Mouse (Mus musculus) testis, adult 2 months (tissue): Measurements from ENCODE around the gene Ech1. TPM values are rescaled to one million over a fixed set of nuclear protein-coding genes. Genes with fewer than 3 reads are reported as not detected.

Experiments
- H3K27ac ChIP-seq: fragments of 200-500 bp; 2 replicates; pipeline ENCODE4 v1.5.1; 2012; ENCODE audit warnings: low read depth, low read length; ENCODE audit not compliant: control insufficient read depth, insufficient read depth
- H3K27me3 ChIP-seq: fragments of 200-500 bp; 2 replicates; pipeline ENCODE4 v1.6.1; 2012; ENCODE audit warnings: mild to moderate bottlenecking, low read length, moderate library complexity; ENCODE audit not compliant: control insufficient read depth, insufficient read depth
- H3K36me3 ChIP-seq: fragments of 200-500 bp; 2 replicates; pipeline ENCODE4 v1.6.1; 2012; ENCODE audit warnings: mild to moderate bottlenecking, low read length; ENCODE audit not compliant: control insufficient read depth, insufficient read depth
- H3K4me1 ChIP-seq: fragments of 200-500 bp; 2 replicates; pipeline ENCODE4 v1.6.1; 2012; ENCODE audit warnings: low read length; ENCODE audit not compliant: control insufficient read depth, insufficient read depth
- H3K4me3 ChIP-seq: fragments of 200-500 bp; 2 replicates; pipeline ENCODE4 v1.5.1; 2012; ENCODE audit warnings: low read depth, mild to moderate bottlenecking, low read length, moderate library complexity, mixed read lengths; ENCODE audit not compliant: control insufficient read depth
- CTCF ChIP-seq: fragments of 200-500 bp; IDR thresholded peaks from 2 replicates; pipeline ENCODE4 v1.5.1; 2012; ENCODE audit warnings: low read depth, mild to moderate bottlenecking, inconsistent platforms, low read length, moderate library complexity; ENCODE audit not compliant: control insufficient read depth, insufficient read depth, insufficient replicate concordance
- POLR2A ChIP-seq: fragments of 200-500 bp; IDR thresholded peaks from 2 replicates; pipeline ENCODE4 v1.6.1; 2012; ENCODE audit warnings: low read depth, mild to moderate bottlenecking, inconsistent platforms, low read length, moderate library complexity; ENCODE audit not compliant: control insufficient read depth
- polyA plus RNA-seq: library from polyadenylated mRNA; depleted of rRNA; stranded (reverse); fragments of >200 nt; gene quantifications from 2 replicates; pipeline ENCODE4 v1.2.3, GENCODE M21; 2012

Ech1 gene
- polyA plus RNA-seq, 1 experiment = 124 TPM

DNA sequence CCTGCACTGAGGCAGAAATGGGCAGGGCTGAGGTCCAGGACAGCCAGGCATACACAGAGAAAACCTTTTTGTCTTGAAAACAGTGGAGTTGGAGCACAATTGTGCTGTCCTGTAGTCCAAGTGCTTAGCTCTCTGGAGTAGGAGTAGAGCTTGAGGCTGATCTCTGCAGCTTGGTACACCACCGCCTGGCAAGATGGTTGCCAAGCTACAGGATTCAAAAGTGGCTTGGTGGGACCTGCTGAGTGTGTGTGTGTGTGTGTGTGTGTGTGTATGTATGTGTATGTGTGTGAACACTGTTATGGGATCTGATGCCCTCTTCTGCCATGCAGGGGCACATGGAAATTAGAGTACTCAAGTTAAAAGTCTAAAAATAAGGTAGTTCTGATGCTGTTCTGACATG is 2.5 kb upstream of the Ech1 start:
- Histone ChIP-seq H3K27me3 (no peaks in the 10 kb centered on the region), H3K4me3 (no peak overlapping the region), H3K36me3 (peaks cover 4% of the 10 kb centered on the region), H3K27ac (no peak overlapping the region), H3K4me1 (peaks cover 9% of the 10 kb centered on the region)
- TF ChIP-seq CTCF (no peak), POLR2A (no peak)

DNA sequence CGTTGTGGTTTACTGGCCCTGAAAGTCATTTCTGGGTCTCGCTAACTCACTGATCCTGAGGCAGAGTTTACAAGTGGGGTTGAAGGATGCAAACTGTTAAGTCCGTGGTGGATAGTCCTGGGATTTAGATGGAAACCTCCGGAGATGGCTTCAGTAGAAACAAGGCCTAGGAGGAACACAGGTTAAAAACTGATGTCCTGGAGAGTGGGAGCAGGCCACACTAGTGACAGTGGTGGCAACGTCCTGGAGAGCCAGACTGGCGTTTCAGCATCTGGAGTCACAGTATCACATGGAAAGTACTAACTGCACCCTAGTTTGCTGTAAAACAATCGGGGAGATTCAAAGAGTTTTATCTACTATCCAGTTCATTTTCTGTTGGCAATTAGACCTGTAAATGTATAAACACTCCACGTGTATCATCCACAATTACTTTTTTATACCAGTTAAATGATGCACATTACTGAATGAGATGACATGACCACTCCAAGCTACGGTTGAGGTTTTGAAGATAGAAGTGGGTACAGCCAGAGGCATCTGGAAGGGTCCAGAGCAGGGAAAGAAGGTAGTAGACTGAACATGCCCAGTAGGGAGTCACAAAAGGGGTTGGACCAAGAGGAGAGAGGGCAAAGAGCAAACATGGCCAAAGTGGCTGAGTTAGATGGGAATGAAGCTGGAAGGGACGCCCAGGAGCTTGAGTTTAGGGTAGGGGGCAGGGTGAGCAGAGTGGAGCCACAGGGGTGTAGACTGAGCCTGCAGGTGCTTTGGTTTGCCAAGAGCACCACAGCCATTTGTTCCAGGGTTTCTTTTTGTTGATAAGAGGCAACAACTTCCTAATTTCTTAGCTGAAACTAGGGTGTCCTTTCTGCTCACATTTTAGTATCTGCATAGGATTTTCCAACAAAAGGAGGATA is 1.8 kb upstream of the Ech1 start:
- Histone ChIP-seq H3K4me3 (no peak overlapping the region), H3K4me1 (peaks cover 9% of the 10 kb centered on the region), H3K36me3 (peaks cover 4% of the 10 kb centered on the region), H3K27ac (peak overlapping the region; percentile 14; the same call in 1 of the 2 replicates), H3K27me3 (no peaks in the 10 kb centered on the region)
- TF ChIP-seq CTCF = no peak

DNA sequence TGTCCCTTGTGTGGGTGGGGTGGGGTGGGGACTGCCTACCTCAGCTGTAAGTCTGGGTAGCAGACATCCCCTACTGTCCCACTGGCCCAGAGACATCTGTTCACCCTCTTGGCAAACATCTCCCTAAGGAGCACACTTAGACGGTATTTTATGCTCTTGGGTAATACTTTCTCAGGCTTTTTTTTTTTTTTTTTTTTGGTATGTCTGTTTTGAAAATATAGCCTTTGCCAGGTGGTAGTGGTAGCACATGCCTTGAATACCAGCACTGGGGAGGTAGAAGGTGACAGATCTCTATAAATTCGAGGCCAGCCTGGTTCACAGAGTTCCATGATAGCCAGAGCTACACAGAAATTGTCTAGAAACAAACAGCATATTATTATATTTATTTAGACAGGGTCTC is 1.1 kb upstream of the Ech1 start:
- Histone ChIP-seq H3K4me1 (peaks cover 9% of the 10 kb centered on the region), H3K27ac (no peak overlapping the region; the same call in 1 of the 2 replicates), H3K4me3 (no peak overlapping the region), H3K27me3 (no peaks in the 10 kb centered on the region), H3K36me3 (peaks cover 2% of the 10 kb centered on the region; the same call in 1 of the 2 replicates)
- TF ChIP-seq CTCF (no peak), POLR2A (no peak)

DNA sequence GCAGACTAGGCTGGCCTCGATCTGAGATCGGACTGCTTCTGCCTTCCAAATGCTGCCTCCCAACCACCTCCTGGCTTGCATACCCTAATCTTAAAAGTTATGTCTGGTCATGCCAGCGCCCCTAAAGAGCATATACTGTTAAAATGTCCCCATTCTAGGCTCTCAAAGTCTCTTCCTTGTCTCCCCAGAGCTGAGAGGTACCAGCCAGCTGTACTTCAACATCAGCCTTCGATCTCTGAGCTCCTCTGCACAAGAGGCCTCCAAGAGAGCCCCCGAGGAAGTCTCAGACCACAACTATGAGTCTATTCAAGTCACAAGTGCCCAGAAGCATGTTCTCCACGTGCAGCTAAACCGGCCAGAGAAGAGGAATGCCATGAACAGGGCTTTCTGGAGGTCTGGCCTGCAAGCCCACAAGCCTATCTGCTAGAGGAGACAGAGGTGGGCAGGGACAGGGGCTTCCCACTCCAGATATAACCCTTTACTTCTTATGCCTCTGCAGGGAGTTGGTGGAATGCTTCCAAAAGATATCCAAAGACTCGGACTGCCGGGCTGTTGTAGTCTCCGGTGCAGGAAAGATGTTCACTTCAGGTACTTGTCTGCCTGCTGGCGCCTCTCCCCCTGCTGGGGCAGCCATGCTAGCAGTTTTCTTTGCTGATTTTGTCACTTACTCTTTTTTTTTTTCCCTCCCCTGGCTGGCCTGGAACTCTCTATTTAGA is 827 bp downstream of the Ech1 start:
- H3K27me3 ChIP-seq = no peaks in the 10 kb centered on the region
- H3K36me3 ChIP-seq = no peaks in the 10 kb centered on the region; the same call in none of the 2 replicates
- peaks cover 10% of the 10 kb centered on the region for H3K4me1 ChIP-seq
- TF ChIP-seq CTCF (no peak), POLR2A (no peak)
- peak overlapping the region; percentile 93 for H3K27ac ChIP-seq
- peak overlapping the region; percentile 91 for H3K4me3 ChIP-seq

DNA sequence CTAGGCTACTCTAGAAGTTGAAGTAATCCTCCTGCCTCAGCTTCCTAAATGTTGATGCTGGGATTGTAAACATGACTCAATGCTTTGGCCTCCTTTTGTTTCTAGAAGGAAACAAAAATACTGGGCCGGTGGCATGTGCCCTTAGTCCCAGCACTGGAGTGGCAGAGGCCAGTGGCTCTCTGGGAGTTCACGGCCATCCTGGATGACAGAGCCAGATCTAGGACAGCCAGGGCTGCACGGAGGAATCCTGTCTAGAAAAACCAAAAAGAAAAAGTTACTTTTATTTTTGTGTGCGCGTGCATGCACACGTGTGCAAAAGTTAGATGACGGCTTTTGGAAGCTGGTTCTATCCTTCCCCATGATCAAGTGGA is 1.4 kb downstream of the Ech1 start:
- H3K4me1 ChIP-seq = peaks cover 14% of the 10 kb centered on the region
- H3K4me3 ChIP-seq = no peak overlapping the region
- no peaks in the 10 kb centered on the region for H3K27me3 ChIP-seq
- peak overlapping the region; percentile 58 for H3K27ac ChIP-seq
- H3K36me3 ChIP-seq = no peaks in the 10 kb centered on the region; the same call in none of the 2 replicates
- TF ChIP-seq CTCF (no peak), POLR2A (no peak)

DNA sequence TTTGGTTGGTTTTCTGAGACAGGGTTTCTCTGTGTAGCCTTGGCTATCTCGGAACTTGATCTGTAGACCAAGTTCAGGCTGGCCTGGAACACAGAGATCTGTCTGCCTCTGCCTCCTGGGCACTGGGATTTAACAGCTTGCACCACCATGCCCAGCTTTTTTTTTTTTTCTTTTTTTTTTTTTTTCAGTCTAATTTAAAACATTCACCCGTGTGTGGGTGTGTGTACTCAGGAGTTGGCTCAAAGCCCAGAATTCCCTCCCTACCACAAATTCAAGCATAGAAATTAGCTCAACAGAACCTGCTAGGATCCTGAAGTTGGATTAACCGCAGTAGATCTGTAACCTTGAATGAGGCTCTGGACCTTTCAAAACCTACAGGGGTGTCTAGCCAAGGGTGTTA is 2.3 kb downstream of the Ech1 start:
- H3K4me3 ChIP-seq = no peak overlapping the region
- peaks cover 18% of the 10 kb centered on the region for H3K4me1 ChIP-seq
- no peaks in the 10 kb centered on the region for H3K27me3 ChIP-seq
- no peak for TF ChIP-seq POLR2A
- no peaks in the 10 kb centered on the region; the same call in 1 of the 2 replicates for H3K36me3 ChIP-seq
- no peak overlapping the region for H3K27ac ChIP-seq

DNA sequence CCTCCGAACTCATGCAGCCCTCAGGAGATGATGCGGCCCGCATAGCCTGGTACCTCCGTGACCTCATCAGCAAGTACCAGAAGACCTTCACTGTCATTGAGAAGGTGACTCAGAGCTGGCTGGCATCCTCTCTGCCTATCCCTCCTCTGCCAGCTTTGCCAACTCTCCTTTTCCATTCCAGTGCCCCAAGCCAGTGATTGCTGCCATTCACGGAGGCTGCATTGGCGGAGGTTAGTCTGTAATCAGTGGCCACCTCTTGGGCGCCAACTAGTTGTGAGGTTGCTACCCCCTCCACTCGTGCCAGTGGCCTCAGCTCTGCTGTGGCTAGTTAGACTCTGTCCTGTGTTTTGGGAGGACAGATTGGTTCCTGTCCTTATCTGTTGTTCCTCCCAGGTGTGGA is 4.8 kb downstream of the Ech1 start:
- TF ChIP-seq POLR2A (no peak), CTCF (no peak)
- Histone ChIP-seq H3K4me1 (peaks cover 12% of the 10 kb centered on the region), H3K36me3 (no peaks in the 10 kb centered on the region; the same call in 1 of the 2 replicates), H3K27ac (no peak overlapping the region), H3K27me3 (no peaks in the 10 kb centered on the region), H3K4me3 (no peak overlapping the region)
